Mouse (Mus musculus) urinary bladder, postnatal 0 days (tissue): ENCODE data around the gene Snw1. TPM values are rescaled to one million over a fixed set of nuclear protein-coding genes. Genes with fewer than 3 reads are reported as not detected.

ENCODE experiments used
- microRNA-seq: library from miRNA; unstranded; fragments of <30 nt; microRNA quantifications from one replicate; pipeline ENCODE4, GENCODE M21; 2016
- polyA plus RNA-seq: library from polyadenylated mRNA; unstranded; fragments of >200 nt; fragmentation: Nextera tagmentation; extraction: Ambion mirVana; gene quantifications from 2 replicates; pipeline ENCODE4 v1.2.1, GENCODE M21; 2015

Snw1 gene
- polyA plus RNA-seq, result 67.3 and 69.9 TPM in 2 replicates

DNA sequence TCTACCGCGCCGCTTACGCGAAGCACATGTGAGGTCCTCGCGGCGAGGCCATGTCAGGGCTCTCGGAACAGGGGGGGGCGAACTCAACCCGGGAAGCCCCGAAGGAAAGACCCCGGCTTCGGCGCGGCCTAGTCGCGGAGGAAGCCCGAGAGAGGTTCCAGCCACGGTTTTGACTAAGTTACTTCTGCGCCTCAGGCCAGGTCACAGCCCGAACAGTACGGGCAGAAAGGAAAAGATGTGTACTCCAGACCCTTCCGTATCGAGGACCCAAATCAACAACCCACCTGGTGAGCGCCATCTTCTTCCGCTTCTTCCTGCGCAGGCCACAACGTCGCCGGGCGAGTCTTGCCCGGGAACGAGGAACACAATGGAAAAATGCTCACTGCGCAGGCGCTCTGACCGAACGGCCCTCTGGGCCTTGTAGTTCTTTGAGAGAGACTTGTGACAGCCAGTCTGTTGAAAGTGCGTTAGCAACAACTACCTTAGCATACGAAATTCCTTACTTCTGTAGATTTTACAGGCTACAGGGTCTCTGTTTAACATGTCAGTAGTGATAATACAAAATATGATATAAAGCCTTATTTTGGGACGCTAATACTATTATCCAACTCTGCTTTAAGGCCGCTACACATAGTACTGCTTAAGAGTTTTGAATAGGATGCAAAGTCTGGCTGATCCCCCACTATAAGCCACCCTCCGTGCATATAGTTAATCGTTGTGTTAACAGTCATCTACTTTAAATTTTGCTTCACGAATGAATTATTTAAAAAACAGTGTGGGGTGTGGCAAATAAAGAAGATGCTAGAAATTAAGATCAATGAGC, at the start of gene Snw1:
TSS of gene Snw1 (minus strand) at position 311 of the 823 bp plus-strand sequence.

GRCm38 (mm10) chr12:87514016-87514415, 41.9 kb upstream of the Snw1 start, which contains the start of gene Gm8300:
Gene Gm8300, plus strand, starts transcription at chr12:87514316.

DNA sequence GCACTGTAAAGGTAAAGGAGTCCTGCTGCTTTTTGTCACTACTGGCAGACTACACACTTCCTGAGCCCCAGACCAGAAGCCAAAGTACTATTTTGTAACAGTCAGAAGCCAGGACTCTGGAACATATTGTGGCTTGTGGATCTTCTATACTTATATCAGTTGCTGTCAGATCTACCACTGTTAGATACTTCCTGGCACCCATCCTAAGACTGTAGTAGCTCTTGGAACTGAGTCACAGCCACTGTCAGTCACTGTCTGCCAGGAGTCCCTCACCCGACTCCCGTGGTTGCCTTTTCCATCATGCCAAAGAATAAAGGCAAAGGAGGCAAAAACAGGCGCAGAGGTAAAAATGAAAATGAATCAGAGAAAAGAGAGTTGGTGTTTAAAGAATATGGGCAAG, 22.3 kb upstream of the Snw1 start, which contains the start of gene Gm5788:
TSS of gene Gm5788 (plus strand) at position 301 of the 400 bp plus-strand sequence.

DNA sequence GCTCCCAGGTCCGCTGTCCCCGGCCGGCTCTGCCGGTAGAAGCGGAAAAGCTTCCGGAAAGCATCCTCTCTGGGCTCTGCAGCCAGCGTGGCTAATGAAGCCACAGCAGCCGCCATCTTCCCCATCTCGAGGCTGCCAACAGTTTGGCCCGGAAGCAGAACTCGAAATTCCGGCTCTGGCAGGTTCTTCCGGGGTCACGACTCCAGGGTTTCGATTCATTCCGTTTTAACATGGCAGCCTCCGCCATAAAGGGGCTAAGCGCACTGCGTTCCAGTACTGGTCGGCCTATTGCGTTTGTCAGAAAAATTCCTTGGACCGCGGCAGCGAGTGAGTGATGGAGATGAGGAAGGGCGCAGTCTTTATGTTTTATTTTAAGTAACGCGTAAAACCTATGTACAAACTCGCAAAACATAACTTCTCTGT, 28.4 kb downstream of the Snw1 start, which contains the start of the genes Slirp and Alkbh1:
TSS of gene Slirp (plus strand) at position 197 of the 423 bp plus-strand sequence.
TSS of gene Alkbh1 (minus strand) at position 318 of the 423 bp plus-strand sequence.

Small RNA genes lying within 50 kb of the gene (microRNA-seq; reads per million reads assigned to microRNA genes)
- 96.1 reads per million, percentile 46 among the genes with 10 or more reads in this experiment for gene Mir3068

Other genes starting within 250 kb of the Snw1 start
- gene Noxred1, start 233.5 kb downstream of the Snw1 start, polyA plus RNA-seq, result not detected in 2 replicates
- gene Vipas39, start 206.0 kb downstream of the Snw1 start, polyA plus RNA-seq, result 18.4 and 19.1 TPM in 2 replicates
- gene Ahsa1, start 205.8 kb downstream of the Snw1 start, polyA plus RNA-seq, result 123 and 128 TPM in 2 replicates
- 0.13 and 0.31 TPM in 2 replicates for gene Ism2, start 172.6 kb downstream of the Snw1 start, polyA plus RNA-seq
- gene Sptlc2, start 83.9 kb downstream of the Snw1 start, polyA plus RNA-seq, result 97.7 and 114 TPM in 2 replicates
- 253 and 269 TPM in 2 replicates for gene Slirp, start 28.4 kb downstream of the Snw1 start, polyA plus RNA-seq
- 22.4 and 24.9 TPM in 2 replicates for gene Alkbh1, start 28.3 kb downstream of the Snw1 start, polyA plus RNA-seq
- not detected in 2 replicates for gene Gm5788, start 22.4 kb upstream of the Snw1 start, polyA plus RNA-seq
- gene Gm8300, start 42.0 kb upstream of the Snw1 start, polyA plus RNA-seq, result not detected in 2 replicates
- not detected in 2 replicates for gene Oog1, start 130.4 kb upstream of the Snw1 start, polyA plus RNA-seq
- not detected in 2 replicates for gene Gm4027, start 146.6 kb upstream of the Snw1 start, polyA plus RNA-seq
- gene Gm16381, start 172.3 kb upstream of the Snw1 start, polyA plus RNA-seq, result not detected in 2 replicates